In genomic region chr14:70839126-70839525, GRCm38 (mm10) we compare ENCODE assay signal across 22 mouse cellular contexts.
DNase-seq lines count a peak whose midpoint lies in the region; ATAC-seq lines count a peak whose summit lies in the region.
"Had no signal": no experiment of that assay in that cellular context is flagged by ENCODE, and none has a peak within 500 bp of the region (broad histone marks: within the 10 kb centered on the region; RNA-seq: fewer than 3 reads in every experiment).

No protein-coding gene starts in this region.

- no peak for DNase-seq in frontal cortex, postnatal 14 days (ENCODE audit: low spot score in 2 of 2)
- peak; percentile 16 to 23 for DNase-seq in left cerebral cortex, postnatal 36 days (ENCODE audit: low spot score in 2 of 2)
- DNase-seq in left cerebral cortex, adult 11 months (ENCODE audit: low spot score) = no peak
- DNase-seq in right cerebral cortex, postnatal 25 days = peak; percentile 15
- DNase-seq in right cerebral cortex, postnatal 14 days = no peak
- DNase-seq: adrenal gland, postnatal 10 days; adrenal gland, postnatal 36 days; B cell, adult 2 months; cerebellum, adult 11 months; cerebellum, adult 2 months; cerebellum, adult 9-11 months; cerebellum, postnatal 25 days; forebrain, postnatal 0 days; gastrocnemius, postnatal 25 days; heart, adult 18-20 months; heart, postnatal 10 days; heart, postnatal 36 days had no signal

- ATAC-seq in frontal cortex, adult (ENCODE audit: low TSS enrichment) = peak; percentile 71
- ATAC-seq: forebrain, embryonic 13.5 days; forebrain, postnatal 0 days; hindbrain, embryonic 16.5 days; intestine, embryonic 15.5 days; Patski had no signal

- intact Hi-C loops in left cerebral cortex, postnatal 36 days (cut with DNase I) = no loop called here

Comparison
In these comparisons a context has a peak if more than half of its experiments do, and no peak if none do; other contexts are left out.
1. DNase-seq: peak in left cerebral cortex, postnatal 36 days (2 of 2) and right cerebral cortex, postnatal 25 days (single experiment); none in frontal cortex, postnatal 14 days (0 of 2), left cerebral cortex, adult 11 months (single experiment) and right cerebral cortex, postnatal 14 days (single experiment).